Mouse (Mus musculus): Measurements from ENCODE around the gene Actr3.

DNA sequence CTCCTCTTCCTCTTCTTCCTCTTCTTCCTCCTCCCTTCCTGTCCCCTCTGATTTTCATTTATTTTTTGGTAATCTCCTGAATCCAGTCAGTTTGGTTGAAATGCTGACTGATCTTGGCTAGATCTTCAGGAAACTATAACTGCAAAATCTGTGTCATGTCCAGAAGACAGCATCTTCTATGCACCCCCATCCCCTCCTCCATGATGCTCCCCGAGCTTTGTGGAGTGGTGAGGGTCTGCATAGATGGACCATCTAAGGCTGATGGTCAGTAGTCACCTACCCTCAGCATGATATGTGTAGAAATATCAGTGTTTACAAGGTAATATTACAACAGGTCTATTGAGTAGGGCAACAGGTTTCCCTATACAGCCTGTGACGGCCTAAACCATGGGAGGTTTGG is 1.6 kb upstream of the Actr3 start:
- TF ChIP-seq CTCF (IDR thresholded peaks at IDR 0.05; ENCODE audit: borderline replicate concordance, insufficient read depth, low read length) (no peak), POLR2A (IDR thresholded peaks at IDR 0.05; ENCODE audit: low read depth, low read length) (no peak)
